9 mouse cellular contexts compared by ENCODE assay signal in genomic region chr11:22348536-22348910, GRCm38 (mm10). TPM values are rescaled to one million over a fixed set of nuclear protein-coding genes. Genes with fewer than 3 reads are reported as not detected.
DNase-seq lines count a peak whose midpoint lies in the region; ATAC-seq lines count a peak whose summit lies in the region.
"Had no signal": no experiment of that assay in that cellular context is flagged by ENCODE, and none has a peak within 500 bp of the region (broad histone marks: within the 10 kb centered on the region; RNA-seq: fewer than 3 reads in every experiment).

No protein-coding gene starts in this region.

- H3K27ac ChIP-seq in forebrain, embryonic 10.5 days: peak overlapping the region; percentile 83
- peak overlapping the region; percentile 63 for H3K27ac ChIP-seq in neural tube, embryonic 15.5 days (replicated peaks)

- peak; percentile 94 for ATAC-seq in neural tube, embryonic 15.5 days (ENCODE audit: low FRiP score)

- 0 out of 2 replicates have a peak, but pooled peaks cover 5% of the 10 kb centered on the region for H3K27me3 ChIP-seq in forebrain, embryonic 10.5 days (ENCODE audit: poor library complexity, severe bottlenecking)
- H3K27me3 ChIP-seq in neural tube, embryonic 15.5 days (replicated peaks): no peaks in the 10 kb centered on the region
- H3K27me3 ChIP-seq: megakaryocyte, embryonic 14.5 days had no signal

- no peaks in the 10 kb centered on the region for H3K9me3 ChIP-seq in forebrain, embryonic 10.5 days
- no peaks in the 10 kb centered on the region for H3K9me3 ChIP-seq in neural tube, embryonic 15.5 days (replicated peaks)
- H3K9me3 ChIP-seq: megakaryocyte, embryonic 14.5 days had no signal

- peak; percentile 36 to 38 for DNase-seq in left cerebral cortex, postnatal 10 days (ENCODE audit: extremely low spot score in 1 of 2, low spot score in 2 of 2)
- no peak for DNase-seq in left cerebral cortex, adult 18-20 months (ENCODE audit: low spot score in 2 of 2)
- DNase-seq in forebrain, embryonic 10.5 days (ENCODE audit: extremely low spot score, low spot score): peak; percentile 86
- DNase-seq in layer of hippocampus, postnatal 36 days: peak; percentile 4 to 14
- DNase-seq in cerebellum, postnatal 36 days: no peak
- DNase-seq in urinary bladder, postnatal 14 days (ENCODE audit: low spot score): no peak
- no peak for DNase-seq in lung, postnatal 25 days (ENCODE audit: low spot score)

- intact Hi-C loops in left cerebral cortex, postnatal 10 days (cut with DNase I): no loop called here

- H3K9ac ChIP-seq in neural tube, embryonic 15.5 days (replicated peaks): no peak overlapping the region

- H3K4me3 ChIP-seq in forebrain, embryonic 10.5 days: no peak overlapping the region
- H3K4me3 ChIP-seq in neural tube, embryonic 15.5 days (replicated peaks): no peak overlapping the region
- H3K4me3 ChIP-seq: megakaryocyte, embryonic 14.5 days had no signal

- 2% methylated on average over 1 of the region's 1 CpGs for WGBS in forebrain, embryonic 10.5 days
- WGBS in neural tube, embryonic 15.5 days: 12% methylated on average over 1 of the region's 1 CpGs

- H3K36me3 ChIP-seq in forebrain, embryonic 10.5 days (replicated peaks): no peaks in the 10 kb centered on the region
- H3K36me3 ChIP-seq in neural tube, embryonic 15.5 days: no peaks in the 10 kb centered on the region

- H3K4me1 ChIP-seq in forebrain, embryonic 10.5 days: peaks cover 38% of the 10 kb centered on the region
- H3K4me1 ChIP-seq in neural tube, embryonic 15.5 days: peaks cover 20% of the 10 kb centered on the region
- H3K4me1 ChIP-seq: megakaryocyte, embryonic 14.5 days had no signal

- H3K4me2 ChIP-seq in neural tube, embryonic 15.5 days: no peak overlapping the region

RNA-seq across cellular contexts. Expression of gene Ehbp1, which starts 6.4 kb away (rescaled TPM):
- total RNA-seq in left cerebral cortex, postnatal 10 days (2021): 10 to 100 TPM; 66.2 to 68.6 TPM
- total RNA-seq in left cerebral cortex, adult 18-20 months (2021): 10 to 100 TPM; 50.0 to 55.6 TPM
- polyA plus RNA-seq in forebrain, embryonic 10.5 days (2016; fragmentation: Nextera tagmentation; extraction: Ambion mirVana): 9.9 and 12.6 TPM in 2 replicates
- 10 to 100 TPM; 45.5 to 53.6 TPM for total RNA-seq in layer of hippocampus, postnatal 36 days (2021)
- 17.3 and 21.2 TPM in 2 replicates for polyA plus RNA-seq in neural tube, embryonic 15.5 days (2015; fragmentation: Nextera tagmentation; extraction: Ambion mirVana)

Comparison
In these comparisons a context has a peak if more than half of its experiments do, and no peak if none do; other contexts are left out.
1. DNase-seq: peak in left cerebral cortex, postnatal 10 days (2 of 2), forebrain, embryonic 10.5 days (single experiment) and layer of hippocampus, postnatal 36 days (2 of 2); none in left cerebral cortex, adult 18-20 months (0 of 2), cerebellum, postnatal 36 days (0 of 2), urinary bladder, postnatal 14 days (single experiment) and lung, postnatal 25 days (single experiment).